Mouse (Mus musculus): ENCODE results near the gene Zfp558. TPM values are rescaled to one million over a fixed set of nuclear protein-coding genes. Genes with fewer than 3 reads are reported as not detected.
"Not testable (repeated sequence)": the region's sequence is repeated elsewhere in the genome, so short reads cannot be mapped to it uniquely, and the experiment has no call there.

The Zfp558 gene
- 2.1 and 2.6 TPM in 2 replicates for total RNA-seq (2021)
- long read RNA-seq: 0 reads

DNA sequence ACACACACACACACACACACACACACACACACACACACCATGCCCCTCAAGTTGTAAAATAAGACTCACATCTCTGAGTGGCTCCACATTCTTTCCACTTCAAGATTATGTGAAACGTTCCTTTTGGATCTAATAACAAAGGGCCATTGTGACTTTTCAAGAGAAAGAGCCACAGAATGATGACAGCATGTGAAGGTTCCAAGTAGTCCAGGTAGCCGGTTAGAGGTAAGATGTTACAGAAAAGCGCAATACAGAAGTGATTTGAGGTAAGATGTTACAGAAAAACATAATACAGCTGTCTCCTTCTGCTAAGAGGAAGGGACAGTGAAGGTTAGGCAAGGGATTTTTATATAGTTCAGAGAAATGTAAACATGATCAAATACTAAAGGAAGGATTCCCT lies at the start of gene Zfp558, which contains the start of gene Mbd3l1:
Gene Zfp558 (minus strand): TSS at position 101 of the 400 bp plus-strand sequence.
Gene Mbd3l1 (plus strand): TSS at position 192 of the 400 bp plus-strand sequence.
- no peak for DNase-seq

DNA sequence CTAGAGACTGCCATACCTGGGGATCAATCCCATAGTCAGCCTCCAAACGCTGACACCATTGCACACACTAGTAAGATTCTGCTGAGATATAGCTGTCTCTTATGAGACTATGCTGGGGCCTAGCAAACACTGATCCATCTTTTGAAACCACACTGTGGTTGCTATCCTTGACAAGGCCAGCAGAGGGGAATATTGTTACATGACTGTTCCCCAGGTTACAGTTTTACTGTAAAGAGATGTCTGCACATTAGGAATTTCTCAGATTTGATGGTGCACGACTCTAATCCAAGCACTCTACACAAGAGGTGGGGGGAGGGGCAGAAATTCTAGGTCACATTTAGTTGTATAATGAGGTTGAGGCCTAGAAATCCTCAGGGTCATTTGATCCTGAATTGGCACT lies 30.0 kb upstream of the Zfp558 start:
- no peak for DNase-seq

DNA sequence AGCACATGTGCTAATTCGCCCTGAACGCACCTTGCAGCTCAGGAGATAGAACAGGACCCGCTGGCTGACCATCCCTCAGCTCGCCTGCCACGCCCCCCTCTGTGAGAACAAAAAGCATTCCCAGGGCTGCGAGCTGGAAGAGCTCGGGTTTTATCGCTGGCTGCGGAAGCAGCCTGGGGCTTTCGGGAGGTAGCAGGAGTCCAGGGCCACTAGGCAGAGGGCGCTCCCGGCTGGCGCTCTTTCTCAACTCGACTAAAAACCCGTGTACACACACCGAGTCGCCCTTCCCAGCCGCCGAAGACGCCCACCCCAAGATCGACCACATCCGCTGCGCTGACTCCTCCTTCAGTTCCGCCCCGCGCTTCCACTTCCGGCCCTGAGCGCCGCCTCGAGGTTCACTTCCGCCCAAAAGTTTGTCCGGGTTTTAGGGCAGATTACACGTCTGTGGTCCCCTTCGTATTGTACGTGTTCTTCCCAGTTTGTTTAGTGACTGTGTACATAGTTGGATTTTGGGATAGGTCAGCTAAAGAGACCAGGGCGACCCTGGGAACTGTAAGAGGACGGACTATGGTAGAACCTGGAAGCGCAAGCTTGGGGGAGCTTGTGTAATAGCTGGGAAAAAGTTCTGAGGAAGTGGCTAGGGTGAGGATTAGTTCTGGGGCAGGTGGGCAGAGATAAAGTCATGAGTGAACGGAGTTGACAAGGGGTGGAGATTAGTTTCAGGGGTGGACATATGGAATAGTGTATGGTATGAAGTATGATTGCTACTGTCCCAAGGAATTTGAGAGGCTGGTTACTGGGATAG lies 4.5 kb downstream of the Zfp558 start:
- DNase-seq: peak; percentile 71

DNA sequence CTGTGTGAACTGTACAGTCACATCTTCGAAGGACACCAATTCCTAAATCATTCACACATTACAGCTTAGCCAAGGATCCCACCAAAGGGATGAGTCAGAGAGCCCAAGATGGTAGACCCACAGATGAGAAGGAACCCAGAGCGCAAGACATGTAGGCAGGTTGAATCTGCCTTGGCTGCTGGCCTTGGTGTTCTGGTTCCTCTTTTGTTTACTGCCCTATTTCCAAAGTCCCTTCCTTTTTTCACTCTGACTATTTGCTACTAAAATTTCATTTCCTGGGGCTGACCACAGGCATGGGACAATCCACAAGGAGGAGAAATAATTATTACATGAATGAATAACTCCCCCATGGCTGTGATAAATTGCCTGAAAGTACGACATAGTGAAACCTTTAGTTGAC lies 10.1 kb downstream of the Zfp558 start:
- no peak for DNase-seq

DNA sequence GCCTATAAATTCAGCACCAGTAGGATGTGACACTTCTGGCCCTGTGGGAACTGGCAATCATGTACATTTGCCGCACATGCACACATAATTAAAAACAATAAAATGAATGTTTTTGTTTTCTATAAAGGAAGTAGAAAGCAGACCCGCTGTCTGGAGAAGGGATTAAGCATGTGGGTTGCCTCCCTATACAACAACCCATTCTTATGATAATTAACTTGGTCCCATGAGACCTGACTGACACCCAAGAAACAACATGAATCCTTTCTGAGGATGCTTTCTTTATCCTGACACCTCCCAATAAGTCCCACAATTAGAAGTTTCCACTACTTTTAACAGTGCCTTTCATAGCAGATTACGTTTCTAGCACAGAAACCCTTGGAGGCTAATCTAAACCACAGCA lies 10.7 kb downstream of the Zfp558 start:
- DNase-seq: no peak

DNA sequence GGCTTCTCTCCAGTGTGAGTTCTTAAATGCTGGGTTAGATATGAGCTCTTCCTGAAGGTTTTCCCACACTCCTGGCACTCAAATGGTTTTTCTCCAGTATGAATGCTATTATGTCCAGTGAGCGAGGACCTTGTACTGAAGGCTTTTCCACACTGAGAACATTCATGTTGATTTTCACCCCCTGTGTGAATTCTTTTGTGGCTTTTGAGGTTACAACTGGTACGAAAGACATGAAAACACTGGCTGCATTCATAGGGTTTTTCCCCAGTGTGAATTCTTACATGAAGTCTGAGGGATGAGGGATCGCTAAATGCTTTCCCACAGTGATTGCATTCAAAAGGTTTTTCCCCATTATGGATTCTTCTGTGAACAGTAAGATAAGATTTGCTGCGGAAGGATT lies 21.5 kb downstream of the Zfp558 start:
- no peak for DNase-seq

DNA sequence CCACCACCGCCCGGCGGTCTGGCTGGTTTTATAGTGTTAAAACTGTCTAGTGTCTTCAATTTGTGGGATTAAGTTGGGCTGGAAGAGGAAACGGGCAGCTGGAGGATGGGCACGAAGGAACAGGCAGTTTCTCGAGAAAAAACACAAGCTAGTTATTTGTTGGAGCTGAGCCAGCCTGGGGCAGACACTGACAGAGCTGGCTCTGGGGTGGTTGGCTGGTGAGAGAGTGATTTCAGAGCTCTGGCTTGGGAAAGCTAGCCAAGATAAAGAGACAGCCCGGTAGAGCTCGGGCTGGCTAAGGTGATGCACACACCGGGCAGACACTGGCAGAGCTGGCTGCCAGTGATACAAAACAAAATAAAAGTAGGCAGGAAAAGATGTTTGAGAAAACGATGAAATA lies 46.4 kb downstream of the Zfp558 start:
- DNase-seq: peak; percentile 5

DNA sequence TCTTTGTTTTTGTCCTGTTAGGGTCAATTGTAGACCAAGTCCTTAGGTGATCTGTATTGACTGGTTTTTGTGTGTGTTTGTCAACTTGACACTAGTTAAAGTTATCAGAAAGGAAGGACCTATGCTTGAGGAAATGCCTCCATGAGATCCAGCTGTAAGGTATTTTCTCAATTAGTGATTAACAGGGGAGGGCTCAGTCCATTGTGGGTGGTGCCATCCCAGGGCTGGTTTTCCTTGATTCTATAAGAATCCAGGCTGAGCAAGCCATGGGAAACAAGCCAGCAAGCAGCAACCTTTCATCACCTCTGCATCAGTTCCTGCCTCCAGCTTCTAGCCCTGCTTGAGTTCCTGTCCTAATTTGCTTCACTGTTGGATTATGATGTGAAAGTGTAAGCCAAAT lies 47.7 kb downstream of the Zfp558 start, which contains the start of gene Mbd3l2:
Gene Mbd3l2 (plus strand): TSS at position 301 of the 400 bp plus-strand sequence.
- DNase-seq: no peak

DNA sequence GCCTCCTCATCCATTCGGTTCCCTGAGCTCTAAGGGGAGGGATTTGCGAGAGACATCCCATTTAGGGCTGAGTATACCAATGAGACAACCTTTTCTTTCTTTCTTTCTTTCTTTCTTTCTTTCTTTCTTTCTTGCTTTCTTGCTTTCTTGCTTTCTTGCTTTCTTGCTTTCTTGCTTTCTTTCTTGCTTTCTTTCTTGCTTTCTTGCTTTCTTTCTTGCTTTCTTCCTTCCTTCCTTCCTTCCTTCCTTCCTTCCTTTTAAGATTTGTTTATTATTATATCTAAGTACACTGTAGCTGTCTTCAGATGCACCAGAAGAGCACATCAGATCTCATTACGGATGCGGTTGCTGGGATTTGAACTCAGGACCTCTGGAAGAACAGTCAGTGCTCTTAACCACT lies 65.7 kb downstream of the Zfp558 start:
- not testable (repeated sequence) for DNase-seq

Small RNA genes lying within 50 kb of the gene (microRNA-seq; reads per million reads assigned to microRNA genes)
- 0 reads per million in 2 experiments for gene Gm22854

Other genes starting within 250 kb of the Zfp558 start
- gene Chordc1, start 186.1 kb downstream of the Zfp558 start, total RNA-seq (2021): 77.7 and 90.2 TPM in 2 replicates
- gene Naalad2, start 75.3 kb downstream of the Zfp558 start, total RNA-seq (2021): 2.7 and 4.2 TPM in 2 replicates
- gene Ubtfl1, start 73.8 kb downstream of the Zfp558 start, total RNA-seq (2021): not detected in 2 replicates
- not detected in 2 replicates for gene Mbd3l2, start 47.6 kb downstream of the Zfp558 start, total RNA-seq (2021)
- gene Mbd3l1, start 91 bp upstream of the Zfp558 start, total RNA-seq (2021): not detected in 2 replicates
- gene Muc16, start 196.3 kb upstream of the Zfp558 start, total RNA-seq (2021): 0.79 and 1.8 TPM in 2 replicates

Data from adrenal gland, postnatal 25 days (tissue).